Mouse (Mus musculus) heart, embryonic 14.5 days (tissue): ENCODE data around the gene Gm9887. TPM values are rescaled to one million over a fixed set of nuclear protein-coding genes. Genes with fewer than 3 reads are reported as not detected.

Source experiments
- microRNA-seq: library from miRNA; unstranded; fragments of <30 nt; microRNA quantifications from one replicate; pipeline ENCODE4, GENCODE M21; 2016
- polyA plus RNA-seq: library from polyadenylated mRNA; unstranded; fragments of >200 nt; fragmentation: Nextera tagmentation; extraction: Ambion mirVana; gene quantifications from 2 replicates; pipeline ENCODE4 v1.2.1, GENCODE M21; 2014

Gm9887 gene
- polyA plus RNA-seq, 1 experiment from 2014 or later, result 1.7 TPM

Small RNAs within 50 kb of the gene (microRNA-seq; reads per million reads assigned to microRNA genes)
- gene Gm47299, result not detected
- gene Gm47305, result not detected

Other genes starting within 250 kb of the Gm9887 start
- 1,298 and 1,520 TPM in 2 replicates for gene Rps29, start 213.3 kb downstream of the Gm9887 start, polyA plus RNA-seq
- gene Lrr1, start 203.6 kb downstream of the Gm9887 start, polyA plus RNA-seq, result 11.3 and 13.9 TPM in 2 replicates
- gene Rpl36al, start 188.4 kb downstream of the Gm9887 start, polyA plus RNA-seq, result 519 and 551 TPM in 2 replicates
- gene Mgat2, start 188.3 kb downstream of the Gm9887 start, polyA plus RNA-seq, result 38.8 and 44.6 TPM in 2 replicates
- gene Gm49383, start 175.4 kb downstream of the Gm9887 start, polyA plus RNA-seq, result 12.0 and 13.2 TPM in 2 replicates
- gene Dnaaf2, start 174.0 kb downstream of the Gm9887 start, polyA plus RNA-seq, result 6.7 and 7.7 TPM in 2 replicates
- gene Gm49384, start 168.2 kb downstream of the Gm9887 start, polyA plus RNA-seq, result 12.0 and 13.4 TPM in 2 replicates
- 15.4 and 16.8 TPM in 2 replicates for gene Pole2, start 144.3 kb downstream of the Gm9887 start, polyA plus RNA-seq
- gene Klhdc1, start 131.3 kb downstream of the Gm9887 start, polyA plus RNA-seq, result 11.5 and 13.6 TPM in 2 replicates
- gene Klhdc2, start 75.8 kb downstream of the Gm9887 start, polyA plus RNA-seq, result 137 and 144 TPM in 2 replicates
- 62.7 and 62.9 TPM in 2 replicates for gene Nemf, start 15.3 kb downstream of the Gm9887 start, polyA plus RNA-seq
- 41.5 and 49.9 TPM in 2 replicates for gene Arf6, start 308 bp downstream of the Gm9887 start, polyA plus RNA-seq
- 14.2 and 15.4 TPM in 2 replicates for gene Vcpkmt, start 210.6 kb upstream of the Gm9887 start, polyA plus RNA-seq